Mouse (Mus musculus) heart, adult 11 months (tissue): ENCODE results near the gene Mpz.
A peak's percentile ranks its signal among the peaks of the same experiment; 100 is the strongest.
"Not testable (repeated sequence)": the region's sequence is repeated elsewhere in the genome, so short reads cannot be mapped to it uniquely, and the experiment has no call there.

Experiments
- DNase-seq: peaks from one replicate; pipeline ENCODE4 v3.0.0; 2022

Mpz gene

GRCm38 (mm10) chr1:171130971-171131370 is 19.5 kb upstream of the Mpz start:
- no peak for DNase-seq

DNA sequence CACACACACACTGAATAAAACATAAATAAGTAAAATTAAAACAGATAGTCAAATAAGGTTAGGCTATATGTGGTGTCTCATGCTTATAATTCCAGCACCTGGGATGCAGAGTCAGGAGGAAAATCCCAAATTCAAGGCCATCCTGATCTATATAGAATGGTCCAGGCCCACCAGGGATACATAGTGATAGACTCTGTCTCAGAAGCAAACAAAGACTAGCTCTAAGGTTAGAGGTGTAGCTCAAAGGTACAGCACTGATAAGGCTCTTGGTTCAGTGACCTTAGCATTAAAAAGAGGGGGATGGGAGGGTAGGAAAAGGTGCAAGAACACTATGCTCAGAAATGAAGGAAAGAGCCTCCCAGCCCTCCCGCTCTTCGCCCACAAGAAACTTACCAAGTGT is 14.9 kb upstream of the Mpz start:
- DNase-seq = no peak

DNA sequence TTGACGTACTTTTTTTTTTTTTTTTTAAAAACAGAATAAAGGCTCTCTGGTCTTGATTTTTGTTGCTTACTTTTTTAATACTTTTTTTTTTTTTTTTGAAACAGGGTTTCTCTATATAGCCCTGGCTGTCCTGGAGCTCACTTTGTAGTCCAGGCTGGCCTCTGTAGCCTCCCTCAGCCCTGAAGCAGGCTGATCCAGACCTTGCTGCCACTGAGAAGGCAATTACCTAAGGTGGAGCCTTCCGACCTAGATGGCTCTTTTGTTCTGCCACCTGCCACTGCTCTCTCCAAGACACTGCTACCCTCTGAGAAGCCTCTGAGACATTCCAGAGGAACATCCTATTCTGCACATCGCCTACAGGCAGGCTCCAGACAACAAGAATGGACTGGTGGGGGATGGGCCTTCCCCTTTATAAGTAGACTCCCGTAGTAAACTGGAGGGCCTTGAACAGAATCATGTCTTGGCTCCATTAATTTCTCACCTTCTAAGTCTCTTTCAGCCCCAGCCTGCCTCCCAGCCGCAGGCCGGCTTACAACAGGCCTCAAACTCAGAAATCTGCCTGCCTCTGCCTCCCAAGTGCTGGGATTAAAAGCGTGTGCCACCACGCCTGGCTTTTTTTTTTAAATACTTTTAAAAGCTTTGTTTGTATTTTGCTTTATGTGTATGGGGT is 12.9 kb upstream of the Mpz start:
- DNase-seq = not testable (repeated sequence)

GRCm38 (mm10) chr1:171142981-171143380 is 7.5 kb upstream of the Mpz start:
- DNase-seq = not testable (repeated sequence)

DNA sequence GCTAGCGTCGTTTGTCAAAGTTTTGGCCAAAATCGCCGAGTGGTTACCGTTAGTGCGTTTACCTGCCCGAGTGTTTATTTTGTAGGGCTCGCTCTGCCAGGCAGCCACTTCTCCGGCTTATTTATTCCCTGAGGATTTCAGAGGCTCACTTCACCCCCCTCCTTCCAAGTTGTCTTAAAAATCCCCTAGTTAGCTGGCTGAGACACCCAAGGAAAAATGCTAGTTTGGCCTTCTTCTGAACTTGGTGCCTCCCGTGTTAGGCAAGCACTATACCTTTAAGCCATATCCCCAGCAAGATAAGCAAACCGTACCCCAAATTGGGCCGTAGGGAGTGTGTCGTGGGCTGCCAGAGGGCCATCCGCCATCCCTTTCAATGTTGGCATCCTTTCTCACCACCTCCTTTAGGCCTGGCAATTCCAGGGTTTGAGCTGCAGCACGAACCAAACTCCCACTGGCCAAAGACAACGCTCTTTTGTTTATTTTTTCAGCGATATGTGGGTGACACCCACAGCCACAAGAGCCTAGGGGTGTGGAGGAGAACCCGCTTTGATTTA is 404 bp downstream of the Mpz start:
- peak; percentile 93 for DNase-seq

GRCm38 (mm10) chr1:171151966-171152365 is 1.5 kb downstream of the Mpz start:
- no peak for DNase-seq

GRCm38 (mm10) chr1:171156644-171157043 is 6.1 kb downstream of the Mpz start:
- no peak for DNase-seq

DNA sequence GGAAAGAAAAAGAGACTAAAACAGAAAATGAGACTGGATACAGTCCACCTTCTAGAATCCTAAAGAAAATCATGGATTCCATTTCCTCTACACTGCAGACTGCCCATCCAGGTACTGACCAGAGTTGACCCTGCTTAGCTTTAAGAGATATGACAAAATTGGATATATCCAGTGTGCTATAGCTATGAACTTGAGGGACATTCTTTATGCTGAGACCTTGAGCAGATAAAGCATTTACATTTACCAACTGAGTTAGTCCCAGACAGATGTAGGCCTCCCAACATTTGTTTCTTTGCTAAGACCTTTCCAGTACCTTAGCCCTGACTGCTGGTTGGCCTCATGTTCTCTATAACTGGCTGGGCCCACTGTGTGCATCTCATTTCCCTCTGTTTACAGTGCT is 7.5 kb downstream of the Mpz start:
- no peak for DNase-seq

DNA sequence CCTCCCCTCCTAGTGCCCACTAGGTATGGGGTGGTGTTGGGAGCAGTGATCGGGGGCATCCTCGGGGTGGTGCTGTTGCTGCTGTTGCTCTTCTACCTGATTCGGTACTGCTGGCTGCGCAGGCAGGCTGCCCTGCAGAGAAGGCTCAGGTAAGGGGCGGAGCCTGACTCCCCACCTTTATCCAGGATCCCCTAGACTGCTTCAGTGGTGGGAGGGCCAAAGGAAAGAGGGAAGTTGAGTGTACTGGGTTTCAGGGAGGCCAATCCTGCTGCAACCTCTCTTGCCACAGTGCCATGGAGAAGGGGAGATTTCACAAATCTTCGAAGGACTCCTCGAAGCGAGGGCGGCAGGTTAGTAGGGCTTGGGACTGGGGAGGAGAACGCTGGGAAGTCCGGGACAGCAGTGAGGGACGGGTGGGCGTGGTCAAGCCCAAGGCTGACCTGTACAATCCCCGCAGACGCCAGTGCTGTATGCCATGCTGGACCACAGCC is 9.0 kb downstream of the Mpz start:
- no peak for DNase-seq

- no peak for DNase-seq
These were observed 12.0 kb downstream of the Mpz start for GRCm38 (mm10) chr1:171162526-171162925.

DNA sequence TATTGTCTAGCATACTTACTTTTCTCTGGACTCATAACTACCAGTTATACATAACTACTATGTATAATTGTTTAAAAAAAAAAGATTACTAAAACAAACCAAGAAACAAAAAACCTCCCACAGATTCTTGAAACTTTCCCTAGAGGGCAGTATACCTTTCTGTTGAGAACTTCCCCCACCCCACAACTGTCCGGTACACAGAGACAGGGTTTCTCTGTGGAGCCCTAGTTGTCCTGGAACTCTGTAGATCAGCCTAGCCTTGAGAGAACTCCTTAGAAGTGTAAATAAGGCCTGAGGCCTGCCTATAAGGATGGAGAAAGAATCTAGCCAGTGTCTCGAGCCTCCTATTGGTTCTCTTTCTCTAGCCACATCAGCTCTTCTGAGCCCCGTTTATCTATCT is 13.7 kb downstream of the Mpz start:
- peak; percentile 82 for DNase-seq

DNA sequence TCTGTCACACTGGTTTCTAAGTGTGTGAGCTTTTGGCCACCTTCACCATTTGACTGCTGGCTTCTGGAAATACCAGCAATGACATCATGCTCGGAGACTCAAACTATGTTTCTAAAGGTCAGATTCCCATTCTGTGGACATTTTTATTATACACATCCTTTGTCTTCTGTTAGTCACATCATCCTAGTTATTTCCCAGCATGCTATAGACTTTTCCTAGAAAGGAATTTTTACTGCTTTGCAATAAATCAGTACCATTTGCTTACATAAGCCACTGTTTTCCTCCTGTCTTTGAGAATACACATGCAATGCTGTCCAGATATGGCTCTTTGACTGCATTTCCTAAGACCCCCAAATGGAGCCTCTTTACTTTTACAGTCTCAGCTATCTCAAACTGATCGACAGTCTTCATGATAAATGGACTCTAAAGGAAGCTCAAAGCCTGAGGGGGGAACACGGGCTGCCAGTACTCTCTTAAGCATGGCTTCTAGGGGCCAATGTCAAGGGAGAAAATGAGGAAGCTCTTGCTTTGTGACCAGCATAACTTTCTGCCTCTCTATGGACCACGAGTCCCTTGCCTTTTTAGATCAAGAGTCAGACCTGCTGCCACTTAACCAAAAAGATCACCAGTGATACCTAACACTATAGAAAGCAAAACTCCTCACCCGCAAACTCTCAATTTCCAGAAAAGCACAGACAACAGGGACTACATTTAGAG is 15.3 kb downstream of the Mpz start:
- DNase-seq = peak; percentile 66

DNA sequence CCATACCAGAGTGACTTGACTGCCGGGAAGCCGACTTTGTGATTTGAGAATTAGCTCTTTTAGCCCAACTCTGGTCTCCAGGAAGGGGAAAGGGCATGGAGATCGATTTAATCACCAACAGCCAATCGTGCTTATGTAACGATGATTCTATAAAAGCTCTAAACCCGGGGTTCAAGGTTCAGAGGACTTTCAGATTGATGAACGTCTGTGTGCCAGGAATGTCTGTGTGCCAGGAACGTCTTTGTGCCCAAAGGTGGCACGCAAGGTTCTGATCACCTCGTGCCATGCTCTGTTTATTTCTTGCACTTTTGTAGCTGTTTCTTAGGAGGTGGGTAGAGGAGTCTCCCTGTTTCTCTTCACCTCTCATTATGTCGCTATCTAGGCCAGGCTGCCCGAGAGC is 18.4 kb downstream of the Mpz start:
- DNase-seq = peak; percentile 83

GRCm38 (mm10) chr1:171169913-171170312 is 19.4 kb downstream of the Mpz start:
- DNase-seq = no peak

GRCm38 (mm10) chr1:171171138-171171537 is 20.6 kb downstream of the Mpz start:
- peak; percentile 96 for DNase-seq

GRCm38 (mm10) chr1:171172779-171173178 is 22.3 kb downstream of the Mpz start:
- peak; percentile 85 for DNase-seq

GRCm38 (mm10) chr1:171179487-171180171 is 29.1 kb downstream of the Mpz start:
- DNase-seq = peak; percentile 91

- DNase-seq = peak; percentile 64
These were observed 32.5 kb downstream of the Mpz start for GRCm38 (mm10) chr1:171183025-171183424.

- peak; percentile 97 for DNase-seq
These were observed 33.1 kb downstream of the Mpz start for GRCm38 (mm10) chr1:171183620-171184019.

- peak; percentile 95 for DNase-seq
These were observed 33.8 kb downstream of the Mpz start for GRCm38 (mm10) chr1:171184314-171184713.

- peak; percentile 84 for DNase-seq
These were observed 35.1 kb downstream of the Mpz start for GRCm38 (mm10) chr1:171185655-171186054.

GRCm38 (mm10) chr1:171187851-171188700 is 37.6 kb downstream of the Mpz start:
- no peak for DNase-seq
